Mouse (Mus musculus): ENCODE measurements around the gene Tiparp. TPM values are rescaled to one million over a fixed set of nuclear protein-coding genes. Genes with fewer than 3 reads are reported as not detected.

Tiparp gene
- polyA plus RNA-seq, 1 experiment = 9.1 TPM

GRCm38 (mm10) chr3:65562694-65563093 lies 34.5 kb downstream of the Tiparp start:
- DNase-seq (ENCODE audit: low read depth) = no peak
- TF ChIP-seq POLR2A (IDR thresholded peaks at IDR 0.05; ENCODE audit: borderline replicate concordance, extremely low read depth, insufficient read depth, insufficient read length, poor library complexity, severe bottlenecking) (no peak), CTCF (IDR thresholded peaks at IDR 0.05; ENCODE audit: borderline replicate concordance, extremely low read depth, insufficient read depth, insufficient read length) (no peak)

- TF ChIP-seq POLR2A (IDR thresholded peaks at IDR 0.05; ENCODE audit: borderline replicate concordance, extremely low read depth, insufficient read depth, insufficient read length, poor library complexity, severe bottlenecking) = no peak
- TF ChIP-seq CTCF (IDR thresholded peaks at IDR 0.05; ENCODE audit: borderline replicate concordance, extremely low read depth, insufficient read depth, insufficient read length) = no peak
- DNase-seq (ENCODE audit: low read depth) = no peak
Measured at GRCm38 (mm10) chr3:65563926-65564624, 35.9 kb downstream of the Tiparp start.

GRCm38 (mm10) chr3:65565632-65566300 lies 37.6 kb downstream of the Tiparp start:
- DNase-seq (ENCODE audit: low read depth) = no peak
- no peak for TF ChIP-seq POLR2A (IDR thresholded peaks at IDR 0.05; ENCODE audit: borderline replicate concordance, extremely low read depth, insufficient read depth, insufficient read length, poor library complexity, severe bottlenecking)
- TF ChIP-seq CTCF (IDR thresholded peaks at IDR 0.05; ENCODE audit: borderline replicate concordance, extremely low read depth, insufficient read depth, insufficient read length) = no peak

- TF ChIP-seq CTCF (IDR thresholded peaks at IDR 0.05; ENCODE audit: borderline replicate concordance, extremely low read depth, insufficient read depth, insufficient read length) = no peak
- no peak for TF ChIP-seq POLR2A (IDR thresholded peaks at IDR 0.05; ENCODE audit: borderline replicate concordance, extremely low read depth, insufficient read depth, insufficient read length, poor library complexity, severe bottlenecking)
- no peak for DNase-seq (ENCODE audit: low read depth)
Measured at GRCm38 (mm10) chr3:65569941-65570340, 41.7 kb downstream of the Tiparp start.

- DNase-seq (ENCODE audit: low read depth) = no peak
- TF ChIP-seq CTCF (IDR thresholded peaks at IDR 0.05; ENCODE audit: borderline replicate concordance, extremely low read depth, insufficient read depth, insufficient read length) (no peak), POLR2A (IDR thresholded peaks at IDR 0.05; ENCODE audit: borderline replicate concordance, extremely low read depth, insufficient read depth, insufficient read length, poor library complexity, severe bottlenecking) (no peak)
Measured at GRCm38 (mm10) chr3:65573516-65573915, 45.3 kb downstream of the Tiparp start.

GRCm38 (mm10) chr3:65577602-65578001 lies 49.4 kb downstream of the Tiparp start:
- no peak for TF ChIP-seq POLR2A (IDR thresholded peaks at IDR 0.05; ENCODE audit: borderline replicate concordance, extremely low read depth, insufficient read depth, insufficient read length, poor library complexity, severe bottlenecking)
- no peak for TF ChIP-seq CTCF (IDR thresholded peaks at IDR 0.05; ENCODE audit: borderline replicate concordance, extremely low read depth, insufficient read depth, insufficient read length)
- DNase-seq (ENCODE audit: low read depth) = no peak

DNA sequence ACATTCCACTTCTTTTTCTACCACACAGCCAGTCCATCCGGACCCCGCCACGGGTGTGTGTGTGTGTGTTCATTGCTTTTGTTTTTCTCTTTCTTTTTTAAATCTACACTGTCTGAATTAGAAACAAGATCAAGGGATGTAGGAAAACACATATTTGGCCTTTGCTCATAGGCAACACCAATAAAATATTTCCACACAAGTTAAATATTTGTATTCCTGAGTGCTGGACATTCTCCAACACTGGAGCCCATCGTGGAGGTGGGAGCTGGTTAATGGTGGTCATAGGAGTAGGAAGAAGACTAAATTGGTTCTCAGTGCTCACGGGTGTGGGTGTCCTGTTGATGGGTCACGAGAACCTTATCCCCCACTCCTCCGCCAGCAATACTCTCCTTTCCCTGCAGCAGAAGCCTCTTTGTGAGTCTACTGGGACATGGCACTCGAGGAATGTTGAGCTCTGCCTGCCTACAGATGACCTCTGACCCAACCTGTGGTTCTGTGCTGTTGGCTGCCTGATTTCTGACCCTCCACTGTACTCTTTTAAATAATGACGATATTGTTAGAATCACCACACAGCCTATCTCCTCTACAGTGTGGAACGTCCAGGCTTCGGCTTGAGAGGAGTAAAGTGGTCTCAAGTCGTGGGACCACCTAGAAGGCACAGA lies 51.2 kb downstream of the Tiparp start:
- TF ChIP-seq POLR2A (IDR thresholded peaks at IDR 0.05; ENCODE audit: borderline replicate concordance, extremely low read depth, insufficient read depth, insufficient read length, poor library complexity, severe bottlenecking) (no peak), CTCF (IDR thresholded peaks at IDR 0.05; ENCODE audit: borderline replicate concordance, extremely low read depth, insufficient read depth, insufficient read length) (no peak)
- DNase-seq (ENCODE audit: low read depth) = no peak

DNA sequence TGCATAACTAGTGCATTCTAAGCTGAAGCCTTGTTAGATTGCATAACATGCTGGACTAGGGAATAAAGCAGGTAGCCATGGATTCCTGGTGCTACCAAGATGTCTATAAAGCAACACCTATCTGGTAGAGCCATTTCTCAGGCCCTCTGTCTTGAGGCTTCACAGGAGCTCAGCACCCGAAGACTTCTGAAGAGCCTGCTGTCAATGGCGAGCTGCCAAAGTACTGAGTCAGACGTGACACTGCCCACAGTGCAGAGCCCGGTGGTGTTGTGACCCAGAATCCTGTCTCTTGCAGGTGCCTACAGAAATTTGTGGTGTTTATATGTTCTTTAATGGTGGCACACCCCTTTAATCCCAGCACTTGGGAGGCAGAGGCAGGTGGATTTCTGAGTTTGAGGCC lies 53.4 kb downstream of the Tiparp start:
- TF ChIP-seq POLR2A (IDR thresholded peaks at IDR 0.05; ENCODE audit: borderline replicate concordance, extremely low read depth, insufficient read depth, insufficient read length, poor library complexity, severe bottlenecking) = no peak
- TF ChIP-seq CTCF (IDR thresholded peaks at IDR 0.05; ENCODE audit: borderline replicate concordance, extremely low read depth, insufficient read depth, insufficient read length) = no peak
- DNase-seq (ENCODE audit: low read depth) = no peak

DNA sequence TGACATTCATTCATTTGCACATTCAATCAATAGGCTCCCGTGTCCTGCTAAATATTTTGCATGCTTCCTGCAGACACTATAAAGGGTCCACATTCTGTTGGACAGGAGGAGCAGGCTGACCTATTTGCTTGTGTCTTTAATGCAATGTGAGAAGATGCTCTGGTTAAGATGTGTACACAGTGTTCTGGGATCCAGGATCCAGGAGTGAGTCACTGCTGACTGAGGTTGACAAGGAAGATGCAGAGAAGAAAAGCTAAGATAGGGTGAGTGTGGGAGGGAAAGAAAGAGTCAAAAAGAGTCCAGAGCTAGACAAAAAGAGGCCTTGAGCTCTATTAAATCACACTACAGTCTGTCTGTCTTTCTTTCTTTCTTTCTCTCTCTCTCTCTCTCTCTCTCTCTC lies 56.1 kb downstream of the Tiparp start:
- no peak for DNase-seq (ENCODE audit: low read depth)
- TF ChIP-seq POLR2A (IDR thresholded peaks at IDR 0.05; ENCODE audit: borderline replicate concordance, extremely low read depth, insufficient read depth, insufficient read length, poor library complexity, severe bottlenecking) (no peak), CTCF (IDR thresholded peaks at IDR 0.05; ENCODE audit: borderline replicate concordance, extremely low read depth, insufficient read depth, insufficient read length) (no peak)

GRCm38 (mm10) chr3:65585291-65585690 lies 57.1 kb downstream of the Tiparp start:
- TF ChIP-seq CTCF (IDR thresholded peaks at IDR 0.05; ENCODE audit: borderline replicate concordance, extremely low read depth, insufficient read depth, insufficient read length) (no peak), POLR2A (IDR thresholded peaks at IDR 0.05; ENCODE audit: borderline replicate concordance, extremely low read depth, insufficient read depth, insufficient read length, poor library complexity, severe bottlenecking) (no peak)
- DNase-seq (ENCODE audit: low read depth) = no peak

GRCm38 (mm10) chr3:65585823-65586482 lies 57.7 kb downstream of the Tiparp start:
- no peak for DNase-seq (ENCODE audit: low read depth)
- TF ChIP-seq CTCF (IDR thresholded peaks at IDR 0.05; ENCODE audit: borderline replicate concordance, extremely low read depth, insufficient read depth, insufficient read length) (no peak), POLR2A (IDR thresholded peaks at IDR 0.05; ENCODE audit: borderline replicate concordance, extremely low read depth, insufficient read depth, insufficient read length, poor library complexity, severe bottlenecking) (no peak)
